Mouse (Mus musculus) heart, embryonic 11.5 days (tissue): ENCODE measurements around the gene Rtn4rl2. TPM values are rescaled to one million over a fixed set of nuclear protein-coding genes. Genes with fewer than 3 reads are reported as not detected.

Source experiments
- ATAC-seq: fragments of 200-750 bp; cut with Nextera tagmentation; replicated peaks from 2 replicates; pipeline ENCODE4 v1.8.0; 2017; ENCODE audit warnings: moderate library complexity; ENCODE audit not compliant: insufficient number of reproducible peaks, low FRiP score, low TSS enrichment
- H3K27ac ChIP-seq: fragments of 300-500 bp; sonication (generic); 2 replicates; pipeline ENCODE4 v1.5.1; 2014; ENCODE audit warnings: mild to moderate bottlenecking, low read depth, low read length
- H3K27me3 ChIP-seq: fragments of 300-500 bp; sonication (generic); 2 replicates; pipeline ENCODE4 v1.6.1; 2014; ENCODE audit warnings: mild to moderate bottlenecking, low read length, mixed read lengths; ENCODE audit not compliant: control insufficient read depth, insufficient read depth
- H3K36me3 ChIP-seq: fragments of 300-500 bp; sonication (generic); 2 replicates; pipeline ENCODE4 v1.6.1; 2014; ENCODE audit warnings: mild to moderate bottlenecking, low read length, moderate library complexity, mixed read lengths; ENCODE audit not compliant: control insufficient read depth, insufficient read depth
- H3K4me1 ChIP-seq: fragments of 300-500 bp; sonication (generic); 2 replicates; pipeline ENCODE4 v1.6.1; 2014; ENCODE audit warnings: low read length; ENCODE audit not compliant: control insufficient read depth, insufficient read depth
- H3K4me2 ChIP-seq: fragments of 300-500 bp; sonication (generic); 2 replicates; pipeline ENCODE4 v1.6.1; 2014; ENCODE audit warnings: mild to moderate bottlenecking, moderate library complexity
- H3K4me3 ChIP-seq: fragments of 300-500 bp; sonication (generic); 2 replicates; pipeline ENCODE4 v1.5.1; 2014; ENCODE audit warnings: low read depth, low read length
- H3K9ac ChIP-seq: fragments of 300-500 bp; sonication (generic); 2 replicates; pipeline ENCODE4 v1.6.1; 2014; ENCODE audit warnings: mild to moderate bottlenecking, low read depth, low read length, moderate library complexity
- H3K9me3 ChIP-seq: fragments of 300-500 bp; sonication (generic); replicated peaks from 2 replicates; pipeline ENCODE4 v1.6.1; 2016; ENCODE audit warnings: low read length; ENCODE audit not compliant: control insufficient read depth
- WGBS: fragments of 180-500 bp; shearing (Covaris S2); extraction: QIAGEN DNeasy Blood & Tissue Kit; methylation state at CpG from one replicate; pipeline ENCODE4 v1.1.7; 2014; ENCODE audit not compliant: insufficient replicate concordance; 5-methylcytosine and 5-hydroxymethylcytosine counted together
- polyA plus RNA-seq: library from polyadenylated mRNA; unstranded; fragments of >200 nt; fragmentation: Nextera tagmentation; extraction: Ambion mirVana; gene quantifications from 2 replicates; pipeline ENCODE4 v1.2.1, GENCODE M21; 2014

Rtn4rl2 gene
- polyA plus RNA-seq, 1 experiment from 2014 or later: 1.1 TPM

DNA sequence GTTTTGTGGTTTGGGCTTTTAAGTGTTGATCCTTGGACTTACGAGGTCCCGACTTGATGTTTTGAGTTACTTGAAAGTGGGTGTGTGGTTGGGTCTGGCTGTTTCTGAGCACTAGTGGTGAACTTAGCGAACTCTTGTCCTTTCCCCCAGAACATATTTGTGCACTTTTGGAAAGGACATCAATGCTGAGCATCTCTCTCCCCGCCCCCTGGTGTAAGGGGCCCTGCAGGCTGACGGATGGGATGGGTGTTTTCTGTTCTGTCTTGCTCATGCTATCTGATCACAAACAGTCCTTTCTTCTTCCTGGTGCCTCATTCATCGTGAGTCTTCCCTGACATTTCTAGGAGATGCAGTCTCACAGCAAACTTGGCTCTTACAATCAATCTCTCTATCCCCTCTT lies 42.9 kb downstream of the Rtn4rl2 start:
- Histone ChIP-seq H3K36me3 (peaks cover 2% of the 10 kb centered on the region), H3K9ac (0 out of 2 replicates have a peak overlapping the region, but pooled peaks have one; percentile 10)

GRCm38 (mm10) chr2:84841905-84842304 lies 44.6 kb downstream of the Rtn4rl2 start:
- peak overlapping the region; percentile 97 for H3K9ac ChIP-seq
- peaks cover 42% of the 10 kb centered on the region for H3K4me1 ChIP-seq

More for the DNA sequence above, 42.9 kb downstream of the Rtn4rl2 start:
- no peak overlapping the region for H3K27ac ChIP-seq
- H3K4me1 ChIP-seq: peaks cover 39% of the 10 kb centered on the region
- H3K4me3 ChIP-seq: no peak overlapping the region; the same call in 1 of the 2 replicates
- peak overlapping the region; percentile 52 for H3K4me2 ChIP-seq
- 67% methylated on average over 6 of the region's 6 CpGs for WGBS
- ATAC-seq: no peak
- H3K27me3 ChIP-seq: no peaks in the 10 kb centered on the region
- no peaks in the 10 kb centered on the region for H3K9me3 ChIP-seq

DNA sequence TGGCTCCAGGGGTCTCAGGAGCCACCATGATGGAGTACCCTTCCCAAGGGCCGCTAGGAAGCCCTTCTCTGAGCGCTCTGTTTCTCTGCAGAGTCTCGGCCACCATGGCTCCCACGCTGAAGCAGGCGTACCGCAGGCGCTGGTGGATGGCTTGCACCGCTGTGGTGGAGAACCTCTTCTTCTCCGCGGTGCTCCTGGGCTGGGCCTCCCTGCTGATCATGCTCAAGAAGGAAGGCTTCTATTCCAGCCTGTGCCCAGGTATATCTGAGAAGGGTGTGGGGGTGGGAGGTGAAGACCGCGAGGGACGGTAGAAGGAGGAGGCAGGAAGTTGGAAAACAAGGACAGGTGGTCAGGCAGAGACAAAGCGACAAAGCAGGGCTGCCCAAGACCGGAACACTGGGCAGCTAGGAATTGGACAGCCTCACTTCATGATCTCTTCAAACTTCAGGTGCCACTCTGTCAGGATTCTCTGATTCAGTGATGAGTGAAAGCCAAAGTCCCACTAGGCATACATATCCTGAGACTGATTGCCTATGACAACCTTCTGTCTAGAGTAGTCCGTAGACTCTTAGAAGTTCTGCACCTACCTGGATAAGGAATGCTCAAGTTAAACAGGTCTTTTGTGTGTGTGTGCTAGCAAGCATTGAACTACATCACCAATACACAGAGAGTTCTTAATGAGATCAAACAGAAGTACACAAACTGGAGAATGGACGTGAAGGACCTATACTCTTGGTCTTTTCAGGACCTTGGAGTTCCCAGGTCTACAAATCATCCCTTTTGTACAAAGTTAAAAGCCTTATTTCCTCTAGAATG lies 45.6 kb downstream of the Rtn4rl2 start:
- Histone ChIP-seq H3K27ac (peak overlapping the region; percentile 98), H3K36me3 (peaks cover 2% of the 10 kb centered on the region), H3K9me3 (no peaks in the 10 kb centered on the region), H3K9ac (peak overlapping the region; percentile 97), H3K27me3 (peaks cover 7% of the 10 kb centered on the region; the same call in 1 of the 2 replicates), H3K4me3 (peak overlapping the region; percentile 81), H3K4me2 (peak overlapping the region; percentile 93), H3K4me1 (peaks cover 42% of the 10 kb centered on the region)
- peak; percentile 11; the same call in 1 of the 2 replicates for ATAC-seq
- WGBS: 6% methylated on average over 17 of the region's 17 CpGs

More at GRCm38 (mm10) chr2:84841905-84842304, 44.6 kb downstream of the Rtn4rl2 start:
- Histone ChIP-seq H3K4me3 (peak overlapping the region; percentile 81), H3K9me3 (no peaks in the 10 kb centered on the region), H3K27ac (peak overlapping the region; percentile 72), H3K27me3 (peaks cover 7% of the 10 kb centered on the region; the same call in 1 of the 2 replicates), H3K4me2 (peak overlapping the region; percentile 93), H3K36me3 (peaks cover 2% of the 10 kb centered on the region)
- peak; percentile 78 for ATAC-seq

DNA sequence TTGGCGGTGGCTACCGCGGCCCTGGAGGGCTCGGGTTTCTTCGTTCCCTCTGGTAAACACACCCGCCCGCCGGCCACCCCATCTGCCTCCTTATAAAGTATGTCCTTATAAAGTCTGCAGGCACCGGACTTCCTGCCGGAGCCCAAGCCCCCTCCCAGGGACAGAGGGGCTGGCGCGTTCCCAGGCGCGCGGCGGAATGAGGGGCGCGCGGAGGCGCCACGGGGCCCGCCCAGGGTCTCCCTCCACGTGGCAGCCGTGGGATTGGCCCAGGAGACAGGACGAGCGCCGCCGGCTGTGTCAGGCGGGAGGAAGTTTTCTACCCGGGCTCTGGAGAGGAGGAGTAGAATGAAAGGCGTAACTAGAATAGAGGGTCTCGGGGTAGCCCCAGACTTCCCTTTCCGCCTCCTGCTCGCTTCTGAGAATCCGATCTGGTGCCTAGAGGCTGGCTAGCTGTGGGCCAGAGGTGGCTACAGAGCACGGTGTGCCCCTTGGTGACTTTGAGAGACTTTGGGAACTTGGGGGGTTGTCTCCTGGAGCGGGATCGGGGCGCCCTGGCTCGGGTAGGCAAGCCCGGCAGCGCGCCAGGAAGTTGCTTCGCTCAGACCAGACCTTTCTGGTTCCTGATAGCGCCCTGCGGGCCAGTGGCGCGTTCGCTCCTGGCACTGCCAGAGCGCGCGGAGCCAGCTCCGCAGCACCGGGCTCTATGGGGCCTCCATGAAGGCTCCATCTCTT lies 46.3 kb downstream of the Rtn4rl2 start:
- WGBS: 0% methylated on average over 54 of the region's 54 CpGs
- Histone ChIP-seq H3K9me3 (no peaks in the 10 kb centered on the region), H3K27me3 (peaks cover 7% of the 10 kb centered on the region; the same call in 1 of the 2 replicates), H3K36me3 (no peaks in the 10 kb centered on the region; the same call in 1 of the 2 replicates), H3K27ac (peak overlapping the region; percentile 98), H3K9ac (peak overlapping the region; percentile 97), H3K4me1 (peaks cover 35% of the 10 kb centered on the region), H3K4me2 (peak overlapping the region; percentile 93), H3K4me3 (peak overlapping the region; percentile 81)
- ATAC-seq: peak; percentile 85

DNA sequence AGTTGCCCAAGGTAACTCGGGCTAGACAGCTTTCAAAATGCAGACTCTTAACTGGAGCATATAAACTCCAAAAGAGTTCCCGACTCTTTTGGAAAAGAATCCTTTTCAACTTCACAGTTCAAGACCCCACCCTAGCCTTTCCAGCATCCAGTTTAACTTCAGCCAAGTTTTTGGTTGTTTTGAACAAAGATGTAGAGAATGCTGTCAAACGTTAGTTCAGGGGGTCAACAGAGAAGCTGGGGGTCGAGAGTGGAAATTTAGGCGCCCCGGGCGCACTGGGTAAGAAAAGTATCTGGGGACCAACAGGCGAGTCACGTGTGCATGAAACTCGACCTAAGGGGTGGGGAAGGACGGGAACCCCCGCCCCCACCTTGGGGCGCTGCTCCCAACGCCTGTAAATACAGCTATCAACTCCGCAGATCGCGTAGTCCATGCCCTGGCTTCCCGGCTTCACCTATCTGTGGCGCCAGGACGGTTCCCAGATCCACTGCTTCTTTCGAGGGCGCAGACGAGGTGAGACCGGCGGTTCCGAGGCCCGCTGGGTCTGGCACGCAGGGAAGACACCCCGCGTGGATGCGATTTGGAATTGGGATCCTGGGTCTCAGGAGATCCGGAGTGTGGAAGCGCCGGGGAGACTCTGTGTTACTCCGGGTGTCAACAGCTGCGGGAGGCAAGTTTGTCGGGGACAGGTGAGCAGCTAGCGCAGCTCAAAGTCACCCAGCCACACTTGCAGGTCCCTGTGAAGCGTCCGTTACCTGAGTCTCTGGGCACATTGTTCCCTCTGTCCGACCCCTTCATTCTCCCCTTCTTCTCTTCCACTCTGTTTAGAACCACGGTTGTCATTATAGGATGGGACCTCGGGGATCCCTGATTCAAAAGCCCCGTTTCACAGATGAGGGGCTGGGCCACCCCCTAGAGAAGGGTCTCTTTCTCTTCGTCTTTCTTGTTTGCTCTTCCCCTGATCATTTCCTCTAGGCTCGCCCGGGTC lies 47.2 kb downstream of the Rtn4rl2 start:
- Histone ChIP-seq H3K9me3 (no peaks in the 10 kb centered on the region), H3K9ac (peak overlapping the region; percentile 97), H3K4me1 (peaks cover 31% of the 10 kb centered on the region), H3K4me2 (peak overlapping the region; percentile 93), H3K27me3 (peaks cover 7% of the 10 kb centered on the region; the same call in 1 of the 2 replicates), H3K4me3 (peak overlapping the region; percentile 81), H3K36me3 (no peaks in the 10 kb centered on the region; the same call in 1 of the 2 replicates), H3K27ac (peak overlapping the region; percentile 98)
- ATAC-seq: 0 out of 2 replicates have a peak, but pooled peaks have one; percentile 37
- whole genome bisulfite sequencing: under 1% methylated on average over 47 of the region's 47 CpGs

GRCm38 (mm10) chr2:84838593-84838949 lies 47.9 kb downstream of the Rtn4rl2 start, which contains the start of gene Slc43a1:
Gene Slc43a1, plus strand, starts transcription at chr2:84838850.
- 22% methylated on average over 10 of the region's 10 CpGs for WGBS

DNA sequence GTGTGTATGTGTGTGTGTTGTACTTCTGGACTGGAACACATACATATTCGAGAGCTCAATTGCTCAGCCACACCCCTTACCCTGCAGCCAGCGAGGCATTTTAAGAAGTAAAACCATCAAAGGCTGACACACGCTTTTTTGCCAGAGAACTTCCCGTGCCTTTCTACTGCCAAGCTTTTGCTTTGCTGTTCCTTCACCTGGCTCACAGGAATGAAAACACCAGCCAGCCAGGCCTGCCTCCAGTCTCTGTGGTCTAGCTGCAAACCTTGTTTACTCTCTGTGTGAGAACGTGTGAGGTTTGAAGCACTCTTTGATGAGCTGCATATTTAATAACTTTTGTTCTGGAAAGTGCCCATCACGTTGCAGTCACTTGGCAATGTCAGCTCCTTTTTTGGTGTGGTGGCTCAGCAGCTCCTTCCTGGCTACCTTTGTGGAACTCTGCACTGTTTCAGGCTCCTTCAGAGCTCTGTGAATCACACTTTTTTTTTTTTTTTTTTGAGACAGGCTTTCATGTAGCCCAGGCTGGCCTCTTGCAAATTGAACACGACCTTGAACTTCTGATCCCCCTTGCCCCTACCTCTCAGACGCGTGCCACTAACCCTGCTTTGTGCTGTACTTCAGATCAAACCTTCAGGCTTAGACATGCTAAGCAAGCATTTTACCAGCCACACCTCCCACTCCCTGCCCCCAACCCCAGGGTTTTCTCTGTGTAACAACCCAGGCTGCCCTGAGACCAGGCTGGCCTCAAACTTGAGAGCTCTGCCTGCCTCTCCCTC lies 48.5 kb downstream of the Rtn4rl2 start:
- no peaks in the 10 kb centered on the region for H3K36me3 ChIP-seq
- H3K27me3 ChIP-seq: peaks cover 7% of the 10 kb centered on the region; the same call in 1 of the 2 replicates
- H3K9ac ChIP-seq: no peak overlapping the region
- 36% methylated on average over 9 of the region's 9 CpGs for WGBS
- H3K4me3 ChIP-seq: no peak overlapping the region
- H3K4me1 ChIP-seq: peaks cover 22% of the 10 kb centered on the region
- H3K27ac ChIP-seq: no peak overlapping the region
- no peak for ATAC-seq
- no peaks in the 10 kb centered on the region for H3K9me3 ChIP-seq
- peak overlapping the region; percentile 93 for H3K4me2 ChIP-seq

More at GRCm38 (mm10) chr2:84838593-84838949, 47.9 kb downstream of the Rtn4rl2 start, which contains the start of gene Slc43a1:
- H3K36me3 ChIP-seq: no peaks in the 10 kb centered on the region
- peak within 1 kb of the TSS; percentile 97 for H3K9ac ChIP-seq
- H3K9me3 ChIP-seq: no peaks in the 10 kb centered on the region
- H3K4me1 ChIP-seq: peaks cover 25% of the 10 kb centered on the region
- peak within 1 kb of the TSS; percentile 93 for H3K4me2 ChIP-seq
- H3K4me3 ChIP-seq: peak within 1 kb of the TSS; percentile 81
- peak within 1 kb of the TSS; percentile 98 for H3K27ac ChIP-seq
- peaks cover 7% of the 10 kb centered on the region; the same call in 1 of the 2 replicates for H3K27me3 ChIP-seq
- ATAC-seq: no peak
